22 mouse cellular contexts compared by ENCODE assay signal in the genomic region with DNA sequence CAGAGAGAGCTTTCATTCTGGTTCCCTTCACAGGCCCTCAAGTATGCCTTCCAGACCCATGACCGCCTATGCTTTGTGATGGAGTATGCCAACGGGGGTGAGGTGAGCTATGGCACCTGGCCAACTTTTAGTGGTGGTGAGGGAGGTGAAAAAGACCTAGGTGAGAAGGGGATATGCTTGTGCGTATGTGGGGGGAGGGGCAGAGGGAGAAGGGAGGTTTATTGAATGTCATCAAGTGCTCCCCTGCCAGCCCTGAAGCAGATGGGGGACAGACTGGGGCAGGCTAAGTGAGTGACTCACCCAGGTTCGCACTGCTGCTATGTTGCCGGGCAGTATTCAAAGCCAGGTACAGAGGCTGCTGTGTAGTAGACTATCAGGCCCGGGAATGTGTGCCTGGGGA. TPM values are rescaled to one million over a fixed set of nuclear protein-coding genes. Genes with fewer than 3 reads are reported as not detected.
DNase-seq lines count a peak whose midpoint lies in the region; ATAC-seq and TF ChIP-seq lines count a peak whose summit lies in the region.
"Had no signal": no experiment of that assay in that cellular context is flagged by ENCODE, and none has a peak within 500 bp of the region (broad histone marks: within the 10 kb centered on the region; RNA-seq: fewer than 3 reads in every experiment).

No protein-coding gene starts in this region.

- 74% methylated on average over 6 of the region's 6 CpGs for WGBS in lung, postnatal 0 days

- no peak for TF ChIP-seq EP300 in lung, postnatal 0 days (IDR thresholded peaks at IDR 0.05)

- no peak overlapping the region for H3K4me2 ChIP-seq in lung, postnatal 0 days (replicated peaks; ENCODE audit: low read depth, low read length)
- H3K4me2 ChIP-seq: embryonic facial prominence, embryonic 12.5 days; forebrain, embryonic 15.5 days; heart, embryonic 13.5 days; hindbrain, embryonic 15.5 days had no signal

- H3K9me3 ChIP-seq in lung, postnatal 0 days (ENCODE audit: low read length) = no peaks in the 10 kb centered on the region
- H3K9me3 ChIP-seq: embryonic facial prominence, embryonic 12.5 days; forebrain, embryonic 15.5 days; heart, embryonic 13.5 days; hindbrain, embryonic 15.5 days had no signal

- H3K4me3 ChIP-seq in gastrocnemius, adult 2 months = no peak overlapping the region
- no peak overlapping the region for H3K4me3 ChIP-seq in lung, postnatal 0 days (ENCODE audit: low read depth, low read length)
- H3K4me3 ChIP-seq: embryonic facial prominence, embryonic 12.5 days; forebrain, embryonic 15.5 days; heart, adult 2 months; heart, embryonic 13.5 days; hindbrain, embryonic 15.5 days had no signal

- no peaks in the 10 kb centered on the region for H3K4me1 ChIP-seq in lung, postnatal 0 days (ENCODE audit: insufficient read depth, low read depth, low read length)
- H3K4me1 ChIP-seq: embryonic facial prominence, embryonic 12.5 days had no signal

- no peak overlapping the region for H3K9ac ChIP-seq in lung, postnatal 0 days (replicated peaks; ENCODE audit: low read depth)
- H3K9ac ChIP-seq: embryonic facial prominence, embryonic 12.5 days; forebrain, embryonic 15.5 days; heart, embryonic 13.5 days; hindbrain, embryonic 15.5 days had no signal

- peak; percentile 71 for DNase-seq in cerebellum, adult 11-12 months
- no peak for DNase-seq in cerebellum, adult 11 months
- peak; percentile 17 for DNase-seq in gastrocnemius, adult 2 months
- no peak for DNase-seq in gastrocnemius, postnatal 4 days (ENCODE audit: low spot score in 2 of 2)
- peak; percentile 74 for DNase-seq in cerebellum, adult 9-11 months
- DNase-seq in cerebellum, postnatal 36 days = peak; percentile 53 to 55
- no peak for DNase-seq in lung, postnatal 0 days (ENCODE audit: low spot score)
- DNase-seq: adrenal gland, postnatal 25 days; B cell, adult 2 months; gastrocnemius, postnatal 10 days; heart, adult 2 months; heart, postnatal 36 days; kidney, adult 2 months had no signal

- H3K27me3 ChIP-seq in lung, postnatal 0 days (replicated peaks; ENCODE audit: insufficient read depth, low read length) = no peaks in the 10 kb centered on the region
- H3K27me3 ChIP-seq: embryonic facial prominence, embryonic 12.5 days; forebrain, embryonic 15.5 days; heart, embryonic 13.5 days; hindbrain, embryonic 15.5 days had no signal

- intact Hi-C loops in gastrocnemius, adult 2 months (cut with DNase I) = no loop called here

- TF ChIP-seq CTCF in gastrocnemius, adult 2 months (IDR thresholded peaks at IDR 0.05) = no peak
- no peak for TF ChIP-seq CTCF in lung, postnatal 0 days (IDR thresholded peaks at IDR 0.05)

- no peak for ATAC-seq in lung, postnatal 0 days
- ATAC-seq: CD4-positive, CD25-positive, alpha-beta regulatory T cell, adult 4 months; forebrain, embryonic 15.5 days; intestine, embryonic 16.5 days had no signal

- H3K36me3 ChIP-seq in lung, postnatal 0 days (ENCODE audit: insufficient read depth, low read length) = peaks cover 33% of the 10 kb centered on the region

- no peak overlapping the region for H3K27ac ChIP-seq in gastrocnemius, adult 2 months
- no peak overlapping the region for H3K27ac ChIP-seq in lung, postnatal 0 days (ENCODE audit: low read length)
- H3K27ac ChIP-seq: embryonic facial prominence, embryonic 12.5 days; forebrain, embryonic 15.5 days; heart, adult 2 months; heart, embryonic 13.5 days; hindbrain, embryonic 15.5 days had no signal

RNA-seq across cellular contexts. Expression of a gene that starts 20.5 kb away (rescaled TPM):
- not detected for total RNA-seq in gastrocnemius, adult 2 months (2021)
- total RNA-seq in gastrocnemius, postnatal 4 days (2021) = not detected
- 0.12 TPM in 1 of 2 replicates, not detected in the other for polyA plus RNA-seq in lung, postnatal 0 days (2015; fragmentation: Nextera tagmentation; extraction: Ambion mirVana)
- total RNA-seq: adrenal gland, adult 18-20 months; adrenal gland, postnatal 25 days; heart, adult 2 months; heart, postnatal 36 days had no signal
- polyA plus RNA-seq: CD4-positive, CD25-positive, alpha-beta regulatory T cell, adult 4 months; gonadal fat pad, adult 2 months; heart, adult 2 months; heart, postnatal 0 days; kidney, adult 2 months had no signal

RNA-seq across cellular contexts. Expression of a gene that starts 41.2 kb away (rescaled TPM):
- total RNA-seq in gastrocnemius, adult 2 months (2021) = 10 to 100 TPM; 35.3 to 39.1 TPM
- 10 to 100 TPM; 19.2 to 20.0 TPM for total RNA-seq in gastrocnemius, postnatal 4 days (2021)
- polyA plus RNA-seq in lung, postnatal 0 days (2015; fragmentation: Nextera tagmentation; extraction: Ambion mirVana) = 4.9 TPM in 2 replicates

RNA-seq across cellular contexts. Expression of a gene that starts 41.8 kb away (rescaled TPM):
- total RNA-seq in gastrocnemius, adult 2 months (2021) = 100 to 1,000 TPM; 194 to 199 TPM
- 100 to 1,000 TPM; 183 to 188 TPM for total RNA-seq in gastrocnemius, postnatal 4 days (2021)
- polyA plus RNA-seq in lung, postnatal 0 days (2015; fragmentation: Nextera tagmentation; extraction: Ambion mirVana) = 64.1 and 72.9 TPM in 2 replicates

RNA-seq across cellular contexts. Expression of a gene that starts 56.0 kb away (rescaled TPM):
- total RNA-seq in gastrocnemius, adult 2 months (2021) = under 1 TPM; 0.43 to 0.84 TPM
- 1 to 10 TPM; 1.4 to 2.1 TPM for total RNA-seq in gastrocnemius, postnatal 4 days (2021)
- 2.2 and 2.8 TPM in 2 replicates for polyA plus RNA-seq in lung, postnatal 0 days (2015; fragmentation: Nextera tagmentation; extraction: Ambion mirVana)

Comparison
In these comparisons a context has a peak if more than half of its experiments do, and no peak if none do; other contexts are left out.
1. DNase-seq: peak in cerebellum, adult 11-12 months (single experiment), gastrocnemius, adult 2 months (single experiment), cerebellum, adult 9-11 months (single experiment) and cerebellum, postnatal 36 days (2 of 2); none in cerebellum, adult 11 months (single experiment), gastrocnemius, postnatal 4 days (0 of 2) and lung, postnatal 0 days (single experiment).